10 mouse cellular contexts compared by ENCODE assay signal in genomic region chr11:6075618-6076066, GRCm38 (mm10). TPM values are rescaled to one million over a fixed set of nuclear protein-coding genes. Genes with fewer than 3 reads are reported as not detected.
DNase-seq lines count a peak whose midpoint lies in the region; ATAC-seq and TF ChIP-seq lines count a peak whose summit lies in the region.
"Had no signal": no experiment of that assay in that cellular context is flagged by ENCODE, and none has a peak within 500 bp of the region (broad histone marks: within the 10 kb centered on the region; RNA-seq: fewer than 3 reads in every experiment).

No protein-coding gene starts in this region.

- WGBS in forebrain, embryonic 15.5 days, result 23% methylated on average over 8 of the region's 8 CpGs
- WGBS in forebrain, embryonic 11.5 days, result 77% methylated on average over 8 of the region's 8 CpGs
- 26% methylated on average over 8 of the region's 8 CpGs for WGBS in forebrain, postnatal 0 days

- TF ChIP-seq CTCF in brain, embryonic 14.5 days (IDR thresholded peaks at IDR 0.05; ENCODE audit: borderline replicate concordance, extremely low read depth, insufficient read depth, insufficient read length), result no peak
- no peak for TF ChIP-seq CTCF in forebrain, postnatal 0 days (IDR thresholded peaks at IDR 0.05; ENCODE audit: low read depth)

- no peak overlapping the region for H3K4me2 ChIP-seq in forebrain, embryonic 15.5 days (replicated peaks)
- H3K4me2 ChIP-seq in forebrain, embryonic 11.5 days (ENCODE audit: low read depth, low read length, severe bottlenecking), result no peak overlapping the region
- H3K4me2 ChIP-seq in forebrain, postnatal 0 days (ENCODE audit: low read depth), result no peak overlapping the region
- H3K4me2 ChIP-seq: liver, embryonic 12.5 days; midbrain, embryonic 12.5 days had no signal

- no peak overlapping the region for H3K9ac ChIP-seq in forebrain, embryonic 15.5 days (replicated peaks)
- no peak overlapping the region for H3K9ac ChIP-seq in forebrain, embryonic 11.5 days (ENCODE audit: low read length)
- H3K9ac ChIP-seq in forebrain, postnatal 0 days, result no peak overlapping the region
- H3K9ac ChIP-seq: liver, embryonic 12.5 days; midbrain, embryonic 12.5 days had no signal

- H3K9me3 ChIP-seq in forebrain, embryonic 15.5 days, result no peaks in the 10 kb centered on the region
- H3K9me3 ChIP-seq in forebrain, embryonic 11.5 days (ENCODE audit: control insufficient read depth, low read length), result no peaks in the 10 kb centered on the region
- H3K9me3 ChIP-seq in forebrain, postnatal 0 days (ENCODE audit: low read length), result no peaks in the 10 kb centered on the region
- H3K9me3 ChIP-seq: liver, embryonic 12.5 days; midbrain, embryonic 12.5 days had no signal

- no peak for DNase-seq in forebrain, embryonic 11.5 days (ENCODE audit: low spot score)
- peak; percentile 75 for DNase-seq in left cerebral cortex, postnatal 4 days
- no peak for DNase-seq in left cerebral cortex, postnatal 36 days (ENCODE audit: low spot score in 2 of 2)
- peak; percentile 78 for DNase-seq in brain, embryonic 14.5 days (ENCODE audit: low read depth)
- DNase-seq in forebrain, postnatal 0 days, result peak; percentile 89
- DNase-seq in urinary bladder, postnatal 14 days (ENCODE audit: low spot score), result no peak
- DNase-seq in liver, result no peak

- intact Hi-C loops in left cerebral cortex, postnatal 4 days (cut with DNase I), result no loop called here
- intact Hi-C loops in left cerebral cortex, postnatal 36 days (cut with DNase I), result no loop called here

- H3K4me1 ChIP-seq in forebrain, embryonic 15.5 days, result peaks cover 18% of the 10 kb centered on the region
- no peaks in the 10 kb centered on the region for H3K4me1 ChIP-seq in forebrain, embryonic 11.5 days (replicated peaks; ENCODE audit: control insufficient read depth, insufficient read depth, low read length)
- H3K4me1 ChIP-seq in forebrain, postnatal 0 days (ENCODE audit: insufficient read depth), result peaks cover 26% of the 10 kb centered on the region
- H3K4me1 ChIP-seq: liver, embryonic 12.5 days; midbrain, embryonic 12.5 days had no signal

- H3K27me3 ChIP-seq in forebrain, embryonic 15.5 days, result no peaks in the 10 kb centered on the region
- H3K27me3 ChIP-seq in forebrain, embryonic 11.5 days (ENCODE audit: control insufficient read depth, insufficient read depth, low read length), result no peaks in the 10 kb centered on the region
- no peaks in the 10 kb centered on the region for H3K27me3 ChIP-seq in forebrain, postnatal 0 days (ENCODE audit: insufficient read depth, low read length)

- no peaks in the 10 kb centered on the region for H3K36me3 ChIP-seq in forebrain, embryonic 15.5 days
- no peaks in the 10 kb centered on the region for H3K36me3 ChIP-seq in forebrain, embryonic 11.5 days (ENCODE audit: control insufficient read depth, insufficient read depth, low read length)
- H3K36me3 ChIP-seq in forebrain, postnatal 0 days (ENCODE audit: insufficient read depth), result no peaks in the 10 kb centered on the region
- H3K36me3 ChIP-seq: liver, embryonic 12.5 days; midbrain, embryonic 12.5 days had no signal

- ATAC-seq in forebrain, embryonic 15.5 days (replicated peaks), result peak; percentile 80
- no peak for ATAC-seq in forebrain, embryonic 11.5 days (replicated peaks; ENCODE audit: low FRiP score)
- ATAC-seq in forebrain, postnatal 0 days, result peak; percentile 86
- ATAC-seq: liver, embryonic 12.5 days had no signal

- no peak for TF ChIP-seq POLR2A in brain, embryonic 14.5 days (IDR thresholded peaks at IDR 0.05; ENCODE audit: borderline replicate concordance, extremely low read depth, insufficient read depth, insufficient read length, poor library complexity, severe bottlenecking)

- peak overlapping the region; percentile 79 for H3K27ac ChIP-seq in forebrain, embryonic 15.5 days (replicated peaks)
- no peak overlapping the region for H3K27ac ChIP-seq in forebrain, embryonic 11.5 days (ENCODE audit: low read depth, low read length)
- peak overlapping the region; percentile 82 for H3K27ac ChIP-seq in forebrain, postnatal 0 days (ENCODE audit: low read depth, low read length)
- H3K27ac ChIP-seq: liver, embryonic 12.5 days; midbrain, embryonic 12.5 days had no signal

- no peak overlapping the region for H3K4me3 ChIP-seq in forebrain, embryonic 15.5 days
- no peak overlapping the region for H3K4me3 ChIP-seq in forebrain, embryonic 11.5 days (ENCODE audit: low read depth, low read length)
- no peak overlapping the region for H3K4me3 ChIP-seq in forebrain, postnatal 0 days (ENCODE audit: low read depth, low read length)
- H3K4me3 ChIP-seq: liver, embryonic 12.5 days; midbrain, embryonic 12.5 days had no signal

RNA-seq across cellular contexts. Expression of gene Camk2b, which starts 9.5 kb away (rescaled TPM):
- polyA plus RNA-seq in forebrain, embryonic 15.5 days (2015; fragmentation: Nextera tagmentation; extraction: Ambion mirVana), result 119 and 121 TPM in 2 replicates
- 1.0 and 1.8 TPM in 2 replicates for polyA plus RNA-seq in forebrain, embryonic 11.5 days (2014; fragmentation: Nextera tagmentation; extraction: Ambion mirVana)
- 100 to 1,000 TPM; 593 to 607 TPM for total RNA-seq in left cerebral cortex, postnatal 4 days (2021)
- total RNA-seq in left cerebral cortex, postnatal 36 days (2021), result 100 to 1,000 TPM; 644 to 664 TPM
- 87.5 and 126 TPM in 2 replicates for polyA plus RNA-seq in brain, embryonic 14.5 days (2012; rRNA removed)
- total RNA-seq in forebrain, postnatal 0 days (2014; rRNA removed), result 271 and 284 TPM in 2 replicates
- polyA plus RNA-seq in forebrain, postnatal 0 days (2015; fragmentation: Nextera tagmentation; extraction: Ambion mirVana), result 227 and 280 TPM in 2 replicates

Comparison
In these comparisons a context has a peak if more than half of its experiments do, and no peak if none do; other contexts are left out.
1. DNase-seq: peak in left cerebral cortex, postnatal 4 days (single experiment), brain, embryonic 14.5 days (single experiment) and forebrain, postnatal 0 days (single experiment); none in forebrain, embryonic 11.5 days (single experiment), left cerebral cortex, postnatal 36 days (0 of 2), urinary bladder, postnatal 14 days (single experiment) and liver (single experiment).
2. RNA of gene Camk2b, which starts 9.5 kb away (polyA plus RNA-seq): 227 to 280 TPM in forebrain, postnatal 0 days, 87.5 to 126 TPM in brain, embryonic 14.5 days and 119 to 121 TPM in forebrain, embryonic 15.5 days; 1.0 to 1.8 TPM in forebrain, embryonic 11.5 days; every median in the first group is over 10 times any median in the second.